Mouse (Mus musculus) T-helper 1 cell (primary cell): ENCODE results near the gene Wdfy1.

Experiments
- in situ Hi-C: fragments of 300-600 bp; cut with MboI, MseI; formaldehyde crosslinking; loops from one replicate; pipeline ENCODE4 v1.15.1; 2025; ENCODE audit warnings: high pct_unique_total_duplicates

Gene Wdfy1

GRCm38 (mm10) chr1:79761106-79761916 is 14.6 kb downstream of the Wdfy1 start:
- in situ Hi-C loops: no loop called here

- in situ Hi-C loops: no loop called here
Measured at GRCm38 (mm10) chr1:79760656-79761055, 15.3 kb downstream of the Wdfy1 start.

GRCm38 (mm10) chr1:79759436-79759972 is 16.4 kb downstream of the Wdfy1 start:
- in situ Hi-C loops: no loop called here

- in situ Hi-C loops: no loop called here
Measured at GRCm38 (mm10) chr1:79759006-79759405, 16.9 kb downstream of the Wdfy1 start.

GRCm38 (mm10) chr1:79757597-79757996 is 18.3 kb downstream of the Wdfy1 start:
- in situ Hi-C loops: no loop called here

GRCm38 (mm10) chr1:79757161-79757560 is 18.8 kb downstream of the Wdfy1 start:
- in situ Hi-C loops: no loop called here

- in situ Hi-C loops: no loop called here
Measured at GRCm38 (mm10) chr1:79756417-79756816, 19.5 kb downstream of the Wdfy1 start.

- in situ Hi-C loops: no loop called here
Measured at GRCm38 (mm10) chr1:79755376-79755775, 20.6 kb downstream of the Wdfy1 start.

- in situ Hi-C loops: no loop called here
Measured at GRCm38 (mm10) chr1:79754936-79755335, 21.0 kb downstream of the Wdfy1 start.

- in situ Hi-C loops: no loop called here
Measured at GRCm38 (mm10) chr1:79753456-79753855, 22.5 kb downstream of the Wdfy1 start.

- in situ Hi-C loops: no loop called here
Measured at GRCm38 (mm10) chr1:79752714-79753340, 23.1 kb downstream of the Wdfy1 start.

GRCm38 (mm10) chr1:79752015-79752695 is 23.8 kb downstream of the Wdfy1 start:
- in situ Hi-C loops: no loop called here

GRCm38 (mm10) chr1:79751186-79751585 is 24.8 kb downstream of the Wdfy1 start:
- in situ Hi-C loops: no loop called here

GRCm38 (mm10) chr1:79746056-79746455 is 29.9 kb downstream of the Wdfy1 start:
- in situ Hi-C loops: no loop called here

GRCm38 (mm10) chr1:79743385-79743784 is 32.6 kb downstream of the Wdfy1 start:
- in situ Hi-C loops: no loop called here

- in situ Hi-C loops: no loop called here
Measured at GRCm38 (mm10) chr1:79742949-79743348, 33.0 kb downstream of the Wdfy1 start.

- in situ Hi-C loops: no loop called here
Measured at GRCm38 (mm10) chr1:79741002-79741401, 34.9 kb downstream of the Wdfy1 start.

- in situ Hi-C loops: no loop called here
Measured at GRCm38 (mm10) chr1:79739726-79740125, 36.2 kb downstream of the Wdfy1 start.

- in situ Hi-C loops: no loop called here
Measured at GRCm38 (mm10) chr1:79736408-79736807, 39.5 kb downstream of the Wdfy1 start.

- in situ Hi-C loops: no loop called here
Measured at GRCm38 (mm10) chr1:79734794-79735193, 41.1 kb downstream of the Wdfy1 start.

- in situ Hi-C loops: no loop called here
Measured at GRCm38 (mm10) chr1:79714152-79714923, 61.6 kb downstream of the Wdfy1 start.

GRCm38 (mm10) chr1:79713081-79713480 is 62.9 kb downstream of the Wdfy1 start:
- in situ Hi-C loops: no loop called here
